Mouse (Mus musculus) megakaryocyte-erythroid progenitor cell, adult 5-6 weeks (primary cell): Measurements from ENCODE around the gene Moap1. TPM values are rescaled to one million over a fixed set of nuclear protein-coding genes. Genes with fewer than 3 reads are reported as not detected.

ENCODE experiments used
- total RNA-seq, 2 experiments: library from RNA; stranded (forward) in 1 of 2; stranded (reverse) in 1 of 2; fragments of 200-1000, 215-1000 nt in 1 of 2; fragments of >200 nt in 1 of 2; fragmentation: Nextera tagmentation in 1 of 2; gene quantifications; 2 replicates each; pipeline ENCODE4 v1.2.3; 2014 to 2017

Moap1 gene
- total RNA-seq, 2 experiments from 2014 or later, result 3.8 to 11.5 TPM

Other genes with a start within 250 kb of the Moap1 start
- gene Chga, start 188.7 kb downstream of the Moap1 start, total RNA-seq (2014; fragmentation: Nextera tagmentation), result not detected in 2 replicates
- gene Chga, start 188.7 kb downstream of the Moap1 start, total RNA-seq (2017), result not detected in 2 replicates
- gene Itpk1, start 38.7 kb downstream of the Moap1 start, total RNA-seq (2014; fragmentation: Nextera tagmentation), result 7.4 and 12.1 TPM in 2 replicates
- gene Itpk1, start 38.7 kb downstream of the Moap1 start, total RNA-seq (2017), result 4.9 and 6.5 TPM in 2 replicates
- 9.2 and 13.8 TPM in 2 replicates for gene Tmem251, start 101 bp upstream of the Moap1 start, total RNA-seq (2014; fragmentation: Nextera tagmentation)
- gene Tmem251, start 101 bp upstream of the Moap1 start, total RNA-seq (2017), result 8.1 and 10.8 TPM in 2 replicates
- gene Gm28051, start 14.1 kb upstream of the Moap1 start, total RNA-seq (2014; fragmentation: Nextera tagmentation), result not detected in 2 replicates
- not detected in 2 replicates for gene Gm28051, start 14.1 kb upstream of the Moap1 start, total RNA-seq (2017)
- 12.2 and 21.1 TPM in 2 replicates for gene Gon7, start 14.1 kb upstream of the Moap1 start, total RNA-seq (2014; fragmentation: Nextera tagmentation)
- 25.5 and 28.1 TPM in 2 replicates for gene Gon7, start 14.1 kb upstream of the Moap1 start, total RNA-seq (2017)
- gene Ubr7, start 14.3 kb upstream of the Moap1 start, total RNA-seq (2014; fragmentation: Nextera tagmentation), result 40.2 and 46.4 TPM in 2 replicates
- gene Ubr7, start 14.3 kb upstream of the Moap1 start, total RNA-seq (2017), result 65.0 and 72.8 TPM in 2 replicates
- gene Gm20604, start 15.0 kb upstream of the Moap1 start, total RNA-seq (2014; fragmentation: Nextera tagmentation), result 13.8 and 15.9 TPM in 2 replicates
- 11.9 and 14.0 TPM in 2 replicates for gene Gm20604, start 15.0 kb upstream of the Moap1 start, total RNA-seq (2017)
- gene Btbd7, start 134.8 kb upstream of the Moap1 start, total RNA-seq (2014; fragmentation: Nextera tagmentation), result 17.1 and 22.9 TPM in 2 replicates
- 21.7 and 21.9 TPM in 2 replicates for gene Btbd7, start 134.8 kb upstream of the Moap1 start, total RNA-seq (2017)
- not detected in 2 replicates for gene Cox8c, start 155.7 kb upstream of the Moap1 start, total RNA-seq (2014; fragmentation: Nextera tagmentation)
- not detected in 2 replicates for gene Cox8c, start 155.7 kb upstream of the Moap1 start, total RNA-seq (2017)
- 0.07 TPM in 1 of 2 replicates, not detected in the other for gene Unc79, start 205.2 kb upstream of the Moap1 start, total RNA-seq (2014; fragmentation: Nextera tagmentation)
- 0.05 TPM in 1 of 2 replicates, not detected in the other for gene Unc79, start 205.2 kb upstream of the Moap1 start, total RNA-seq (2017)